Mouse (Mus musculus): ENCODE measurements at regions not wholly inside any gene's neighbourhood (a gene's known extent, or its start where the extent isn't known, plus 50 kb on each side); places are given as distances from the start of the nearest gene placed in this dataset.
A peak's percentile ranks its signal among the peaks of the same experiment; 100 is the strongest.

GRCm38 (mm10) chr11:45174811-45175798 lies 558.0 kb downstream of the Ebf1 start:
- DNase-seq (ENCODE audit: low spot score in 2 of 2) = no peak

GRCm38 (mm10) chr11:45176971-45177370 lies 559.9 kb downstream of the Ebf1 start:
- no peak for DNase-seq (ENCODE audit: low spot score in 2 of 2)

- no peak for DNase-seq (ENCODE audit: low spot score in 2 of 2)
These were observed 560.9 kb downstream of the Ebf1 start for GRCm38 (mm10) chr11:45178036-45178435.

GRCm38 (mm10) chr11:45179019-45179418 lies 561.9 kb downstream of the Ebf1 start:
- no peak for DNase-seq (ENCODE audit: low spot score in 2 of 2)

GRCm38 (mm10) chr11:45190601-45191370 lies 573.7 kb downstream of the Ebf1 start:
- no peak for DNase-seq (ENCODE audit: low spot score in 2 of 2)

- no peak for DNase-seq (ENCODE audit: low spot score in 2 of 2)
These were observed 574.5 kb downstream of the Ebf1 start for GRCm38 (mm10) chr11:45191392-45192189.

GRCm38 (mm10) chr11:45193319-45193718 lies 576.2 kb downstream of the Ebf1 start:
- no peak for DNase-seq (ENCODE audit: low spot score in 2 of 2)

- no peak for DNase-seq (ENCODE audit: low spot score in 2 of 2)
These were observed 582.4 kb downstream of the Ebf1 start for GRCm38 (mm10) chr11:45199520-45199919.

GRCm38 (mm10) chr11:45200714-45201405 lies 583.7 kb downstream of the Ebf1 start:
- no peak for DNase-seq (ENCODE audit: low spot score in 2 of 2)

GRCm38 (mm10) chr11:45203446-45203845 lies 586.3 kb downstream of the Ebf1 start:
- no peak for DNase-seq (ENCODE audit: low spot score in 2 of 2)

GRCm38 (mm10) chr11:45206611-45207525 lies 589.8 kb downstream of the Ebf1 start:
- no peak for DNase-seq (ENCODE audit: low spot score in 2 of 2)

- DNase-seq (ENCODE audit: low spot score in 2 of 2) = peak in 1 of 2 experiments; percentile 23
These were observed 597.0 kb downstream of the Ebf1 start for GRCm38 (mm10) chr11:45214096-45214495.

GRCm38 (mm10) chr11:45216942-45217474 lies 599.9 kb downstream of the Ebf1 start:
- no peak for DNase-seq (ENCODE audit: low spot score in 2 of 2)

GRCm38 (mm10) chr11:45219239-45219638 lies 602.1 kb downstream of the Ebf1 start:
- no peak for DNase-seq (ENCODE audit: low spot score in 2 of 2)

- DNase-seq (ENCODE audit: low spot score in 2 of 2) = no peak
These were observed 604.9 kb downstream of the Ebf1 start for GRCm38 (mm10) chr11:45222021-45222420.

GRCm38 (mm10) chr11:45235476-45236412 lies 616.1 kb upstream of the Clint1 start:
- DNase-seq (ENCODE audit: low spot score in 2 of 2) = no peak

GRCm38 (mm10) chr11:45237056-45237455 lies 614.8 kb upstream of the Clint1 start:
- DNase-seq (ENCODE audit: low spot score in 2 of 2) = no peak

GRCm38 (mm10) chr11:45239044-45239443 lies 612.8 kb upstream of the Clint1 start:
- no peak for DNase-seq (ENCODE audit: low spot score in 2 of 2)

- no peak for DNase-seq (ENCODE audit: low spot score in 2 of 2)
These were observed 611.4 kb upstream of the Clint1 start for GRCm38 (mm10) chr11:45240419-45240818.

Measured in spleen, postnatal 10 days (tissue).